Mouse (Mus musculus) G1E-ER4 (cell line): ENCODE results near the gene Dse. TPM values are rescaled to one million over a fixed set of nuclear protein-coding genes. Genes with fewer than 3 reads are reported as not detected.

Experiments
- GATA1 ChIP-seq: IDR thresholded peaks from one replicate; pipeline ENCODE4 v1.8.0; 2012; ENCODE audit warnings: low read length, inconsistent platforms
- polyA plus RNA-seq: library from polyadenylated mRNA; stranded (reverse); fragments of >175 nt; gene quantifications from 2 replicates; pipeline ENCODE4 v1.2.3, GENCODE M21; 2012

Dse gene
- not detected in 2 replicates for polyA plus RNA-seq

DNA sequence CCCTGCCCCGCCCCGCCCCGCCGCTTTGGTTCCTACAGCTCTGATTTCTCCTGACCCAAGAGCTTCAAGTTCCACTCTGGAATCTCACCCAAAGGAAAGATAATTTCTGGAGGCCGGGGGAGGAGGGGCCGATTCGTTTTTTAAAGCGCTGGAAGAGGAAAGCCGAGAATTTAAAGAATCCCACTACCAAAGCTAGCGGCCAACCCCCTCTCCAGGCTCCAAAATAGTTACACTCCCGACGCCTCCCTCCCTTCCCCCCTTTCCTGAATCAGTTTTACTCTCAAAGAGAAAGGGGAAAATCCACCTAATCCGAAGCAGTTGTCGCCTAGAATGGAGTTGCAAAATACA lies at the start of gene Dse:
TSS of gene Dse (minus strand) at position 213 of the 348 bp plus-strand sequence.
- no peak for TF ChIP-seq GATA1

DNA sequence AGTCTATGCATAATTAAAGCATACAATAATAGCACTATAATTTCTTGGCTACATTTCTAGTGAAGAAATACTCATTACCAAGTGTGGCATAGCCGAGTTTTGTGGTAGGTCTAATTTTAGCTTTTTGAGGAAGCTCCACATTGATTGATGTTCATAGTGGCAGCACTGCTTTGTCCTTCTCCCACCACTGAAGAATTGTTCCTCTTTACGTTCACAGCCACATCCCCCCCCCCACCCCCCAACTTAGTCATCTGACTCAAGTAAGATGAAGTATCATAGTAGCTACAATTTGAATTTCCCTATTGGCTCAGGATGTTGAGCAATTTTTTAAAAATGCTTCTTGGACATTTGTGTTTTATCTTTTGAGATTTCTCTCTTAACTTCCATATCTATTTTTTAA lies 42.1 kb upstream of the Dse start:
- TF ChIP-seq GATA1, result no peak

DNA sequence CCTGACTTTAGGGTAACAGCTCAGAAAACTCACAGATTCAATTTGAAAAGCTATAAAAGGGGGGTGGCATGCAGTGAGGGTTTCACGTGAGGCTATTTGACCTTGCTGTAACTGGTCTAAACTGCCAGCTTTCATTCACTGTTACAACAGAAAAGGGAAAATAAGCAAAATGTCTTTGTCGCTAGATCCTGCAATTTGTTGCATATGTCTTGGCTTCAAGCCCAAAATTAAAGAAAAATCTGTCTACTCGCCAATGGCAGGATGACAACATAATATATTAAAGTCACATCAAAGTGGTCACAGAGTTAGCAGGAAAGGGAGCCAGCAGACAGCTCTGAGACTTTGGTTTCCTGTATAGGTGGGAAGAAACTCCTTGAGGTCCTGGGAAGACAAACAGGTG lies 40.2 kb upstream of the Dse start:
- TF ChIP-seq GATA1, result no peak

DNA sequence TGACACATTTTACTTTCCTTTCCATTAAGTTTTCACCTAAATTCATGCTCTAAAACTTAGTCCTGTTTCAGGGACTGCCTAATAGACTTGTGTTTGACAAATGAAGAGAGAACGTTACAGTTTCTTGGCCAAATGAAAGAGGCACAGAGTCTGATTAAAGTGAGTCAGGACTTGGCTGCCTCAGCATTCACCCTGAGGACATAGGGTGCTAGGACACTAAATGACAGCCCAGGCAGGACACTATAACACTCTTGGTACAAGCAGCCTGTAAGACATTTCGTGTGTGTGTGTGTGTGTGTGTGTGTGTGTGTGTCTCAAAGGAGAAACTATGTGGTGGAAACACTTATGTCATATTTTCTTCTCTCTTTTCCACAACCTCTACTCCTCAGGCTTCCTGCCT lies 38.6 kb upstream of the Dse start:
- TF ChIP-seq GATA1, result no peak

DNA sequence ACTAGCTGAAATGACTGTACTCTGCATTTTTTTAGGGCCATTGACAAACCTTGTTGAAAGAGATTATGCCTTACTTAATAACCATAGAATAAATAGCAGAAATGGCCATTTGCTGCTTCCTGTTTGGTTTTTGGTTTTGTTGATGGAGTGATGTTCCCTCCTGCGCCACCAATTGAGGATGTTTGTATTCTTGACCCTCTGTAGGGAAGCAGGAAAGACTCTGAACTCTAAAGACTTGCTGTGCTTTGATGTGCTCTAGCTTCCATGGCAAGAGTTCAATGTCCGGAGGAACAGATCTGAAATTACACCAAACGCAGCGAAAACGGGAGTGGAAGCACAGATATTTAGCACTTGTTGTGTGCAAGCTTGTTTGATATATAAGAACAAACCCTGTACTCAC lies 37.2 kb upstream of the Dse start:
- no peak for TF ChIP-seq GATA1

DNA sequence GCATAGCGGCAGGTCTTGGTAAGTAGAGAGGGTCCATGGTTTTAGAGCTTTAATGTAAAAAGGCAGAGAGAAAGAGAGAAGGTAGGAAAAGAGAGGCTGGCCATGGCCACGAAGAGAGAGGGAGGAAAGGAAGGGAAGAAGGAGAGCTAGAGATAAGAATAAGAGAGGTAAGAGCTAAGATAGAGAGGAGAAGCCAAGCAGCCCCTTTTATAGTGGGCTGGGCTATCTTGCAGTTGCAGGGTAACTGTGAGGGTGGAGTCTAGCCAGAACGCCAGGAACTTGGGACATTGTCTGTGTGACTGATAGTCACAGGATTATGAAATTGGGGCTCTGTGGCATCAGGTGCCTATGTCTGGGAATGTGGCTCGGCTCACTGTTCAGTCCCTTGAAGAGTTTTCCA lies 31.0 kb upstream of the Dse start:
- TF ChIP-seq GATA1, result no peak

DNA sequence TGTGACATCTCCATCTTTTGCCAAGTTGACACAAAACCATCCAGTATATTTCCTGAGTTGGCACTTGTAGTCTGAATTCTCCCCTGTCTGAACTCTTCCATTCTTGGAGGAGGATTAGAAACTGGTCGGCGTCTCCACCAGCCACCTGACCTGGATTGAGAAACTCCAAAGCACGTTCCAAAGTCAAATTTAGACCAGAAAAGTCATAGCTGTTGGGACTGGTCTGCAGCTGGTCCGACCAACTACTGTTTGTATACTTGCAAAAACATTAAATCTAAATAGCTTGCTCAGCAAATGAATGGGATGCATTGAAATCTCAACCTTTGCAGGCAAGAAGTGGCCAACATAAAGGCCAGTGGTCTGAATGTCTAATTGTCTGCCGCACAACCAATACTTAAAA lies 29.1 kb upstream of the Dse start:
- no peak for TF ChIP-seq GATA1

DNA sequence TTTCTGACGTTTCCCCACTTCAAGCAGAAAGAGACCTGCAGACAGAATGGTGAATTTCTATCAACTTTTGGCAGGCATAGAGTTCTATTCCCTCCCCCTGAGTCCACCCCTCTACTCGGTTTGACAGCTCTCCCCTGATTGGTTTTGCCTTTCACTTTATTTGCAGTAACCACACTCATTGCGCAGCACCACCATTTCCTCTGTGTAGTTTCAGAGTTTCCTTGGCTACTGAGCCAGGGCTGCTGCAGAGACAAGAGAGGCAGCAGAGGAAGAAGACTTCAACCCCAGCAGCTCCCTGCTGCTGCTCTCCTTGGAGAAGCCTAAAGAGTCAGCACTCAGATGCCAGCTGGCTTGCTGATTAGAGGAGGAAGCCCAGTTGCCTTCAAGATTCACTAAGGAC lies 27.9 kb upstream of the Dse start:
- no peak for TF ChIP-seq GATA1

DNA sequence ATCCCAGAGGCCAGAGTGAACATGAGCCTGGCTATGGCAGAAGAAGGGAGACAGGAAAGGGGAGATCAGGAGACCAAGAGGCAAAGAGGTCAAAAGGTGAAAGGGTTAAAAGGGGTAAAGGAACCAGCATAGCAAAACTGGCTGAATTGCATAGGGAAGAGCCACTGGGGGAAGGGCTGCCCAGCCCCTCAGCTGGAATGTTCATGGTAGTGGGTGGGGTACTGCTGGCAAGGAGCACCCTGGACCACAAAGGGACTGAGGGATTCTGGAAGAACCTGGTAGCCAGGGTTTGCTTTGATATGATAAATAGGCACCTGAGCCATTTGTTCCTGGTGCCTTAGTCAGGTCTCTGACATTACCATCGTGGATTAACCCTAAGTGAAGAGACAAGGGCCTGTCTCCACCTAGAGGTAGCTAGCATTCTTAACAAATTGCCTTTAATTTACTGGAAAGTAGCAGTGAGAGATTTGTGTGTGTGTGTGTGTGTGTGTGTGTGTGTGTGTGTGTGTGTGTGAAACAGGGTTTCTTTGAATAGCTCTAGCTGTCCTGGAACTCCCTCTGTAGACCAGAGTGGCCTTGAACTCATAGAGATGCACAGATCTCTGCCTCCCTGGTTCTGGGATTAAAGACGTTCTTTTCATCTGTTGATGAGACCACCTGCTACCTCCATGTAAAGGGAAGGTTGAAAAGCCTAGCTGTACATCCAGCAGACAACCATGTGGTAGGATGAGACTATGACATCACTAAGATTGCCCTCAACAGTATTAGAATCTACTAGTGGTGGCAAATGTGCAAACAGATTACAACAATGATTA lies 26.6 kb upstream of the Dse start:
- TF ChIP-seq GATA1, result no peak

DNA sequence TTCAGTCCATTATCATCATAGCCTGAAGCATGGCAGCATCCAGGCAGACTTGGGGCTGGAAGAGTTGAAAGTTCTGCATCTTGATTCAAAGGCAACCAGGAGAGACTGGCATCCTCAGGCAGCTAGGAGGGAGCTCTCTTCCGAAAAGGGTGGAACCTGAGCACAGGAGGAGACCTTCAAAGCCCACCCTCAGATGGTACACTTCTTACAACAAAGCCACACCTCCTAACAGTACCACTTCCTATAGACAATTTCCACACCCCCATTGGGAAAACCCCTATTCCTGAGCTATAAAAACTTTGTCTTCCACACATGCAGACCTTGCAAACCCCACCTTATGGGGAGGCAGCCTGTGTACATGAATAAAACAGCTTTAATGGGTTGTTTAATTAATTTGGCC lies 25.9 kb upstream of the Dse start:
- no peak for TF ChIP-seq GATA1

DNA sequence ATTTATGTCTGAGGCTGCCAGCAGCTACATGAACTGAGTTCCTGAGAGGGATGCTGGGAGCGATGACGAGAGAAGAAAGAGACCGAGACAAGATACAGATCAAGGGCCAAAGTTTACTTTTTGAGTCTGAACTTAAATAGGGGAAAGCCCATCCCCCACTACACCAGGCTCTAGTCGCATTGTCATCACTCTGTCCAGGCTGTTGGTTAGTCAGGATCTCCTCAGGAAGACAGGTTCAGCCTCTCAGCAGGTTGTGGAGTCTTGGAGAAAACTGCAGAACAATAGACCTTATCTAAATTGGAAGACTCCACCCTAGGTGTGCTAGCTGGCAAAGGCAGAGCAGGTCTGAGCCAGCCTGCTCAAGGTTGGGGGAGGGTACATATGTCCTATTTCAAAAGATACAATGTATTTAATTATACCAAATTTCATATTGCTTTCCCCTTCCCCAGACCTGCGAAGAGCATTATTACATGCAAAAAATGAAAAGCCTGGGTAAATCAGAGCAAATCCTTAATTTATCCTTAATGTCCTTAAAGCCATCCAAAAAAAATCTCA lies 22.7 kb upstream of the Dse start:
- TF ChIP-seq GATA1, result no peak

DNA sequence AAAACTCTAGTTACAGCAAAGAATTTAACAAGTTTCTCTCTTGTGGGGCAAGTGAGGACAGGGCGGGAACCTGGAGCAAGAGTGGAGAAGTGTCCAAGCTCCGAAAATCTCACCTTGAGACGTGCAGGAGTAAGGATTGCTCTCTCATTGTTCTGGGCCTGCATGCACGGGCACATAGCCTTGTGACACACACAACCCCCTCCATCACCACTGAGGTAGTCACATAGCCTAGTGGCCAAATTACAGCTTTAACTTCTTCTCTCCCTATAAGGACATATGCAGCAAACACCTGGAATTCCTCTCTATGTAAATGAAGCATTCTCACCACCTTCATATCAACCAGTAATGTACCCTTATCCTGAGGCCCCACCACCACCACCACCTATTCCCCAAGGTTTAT lies 22.0 kb upstream of the Dse start:
- TF ChIP-seq GATA1, result no peak

DNA sequence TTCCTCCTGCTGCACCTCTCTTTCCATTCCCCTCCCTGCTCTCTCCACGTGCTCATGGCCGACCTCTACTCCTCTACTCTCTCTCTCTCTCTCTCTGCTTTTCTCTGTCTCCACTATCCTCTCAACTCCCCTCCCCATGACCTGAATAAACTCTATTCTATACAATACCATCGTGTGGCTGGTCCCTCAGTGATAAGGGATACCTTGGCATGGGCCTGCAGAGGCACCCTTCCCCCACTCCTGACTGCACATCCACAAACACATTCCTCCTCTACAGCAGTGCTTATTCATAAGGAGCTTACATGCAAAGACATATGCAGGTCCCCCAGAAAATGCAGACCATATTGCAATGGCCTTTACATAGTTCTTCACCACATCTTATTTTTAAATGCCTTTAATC lies 16.1 kb upstream of the Dse start:
- TF ChIP-seq GATA1, result no peak

DNA sequence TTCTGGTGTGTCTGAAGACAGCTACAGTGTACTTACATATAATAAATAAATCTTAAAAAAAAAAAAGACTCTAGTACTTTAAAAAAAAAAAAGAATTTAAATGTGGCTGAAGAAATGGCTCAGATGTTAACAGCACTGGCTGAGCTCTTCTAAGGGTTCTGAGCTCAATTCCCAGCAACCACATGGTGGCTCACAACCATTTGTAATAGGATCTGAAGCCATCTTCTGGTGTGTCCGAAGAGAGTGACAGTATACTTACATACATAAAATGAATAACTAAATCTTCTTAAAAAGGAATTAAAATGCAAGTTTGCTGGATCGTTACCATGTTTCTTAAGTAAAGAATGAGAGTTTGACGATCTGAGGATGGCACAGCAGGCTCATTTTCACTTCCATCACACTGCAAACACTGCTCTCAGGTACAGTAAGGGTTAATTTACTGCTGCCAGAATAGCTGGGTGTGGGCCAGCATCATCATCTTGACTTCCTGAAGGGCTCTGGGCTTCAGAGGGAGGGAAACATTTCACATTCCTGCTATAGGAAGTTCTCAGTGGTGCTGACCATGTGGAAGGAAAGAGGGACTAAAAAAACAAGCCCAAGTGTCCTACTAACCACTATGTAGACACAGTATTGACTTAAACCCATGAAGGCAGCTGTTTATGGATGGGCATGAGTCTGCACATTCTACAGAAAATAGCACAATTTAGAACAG lies 14.6 kb upstream of the Dse start:
- TF ChIP-seq GATA1, result no peak

DNA sequence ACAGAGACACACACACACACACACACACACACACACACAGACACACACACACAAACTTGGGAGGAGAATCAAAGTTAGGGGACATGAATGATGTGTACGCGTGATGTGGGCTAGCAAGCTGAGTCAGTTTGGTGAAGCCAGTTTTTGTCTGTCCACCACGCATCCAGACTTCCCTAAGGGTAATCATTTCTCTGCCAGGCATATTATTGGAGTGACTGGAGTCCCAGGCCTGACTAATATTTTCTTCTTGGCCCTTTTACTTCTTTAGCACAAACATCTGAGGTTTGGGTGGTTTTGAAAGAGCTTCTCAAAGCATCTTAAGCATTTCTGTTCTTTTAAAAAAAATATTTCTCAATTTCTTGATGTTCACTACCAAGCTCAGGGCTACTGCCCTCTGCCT lies 10.7 kb upstream of the Dse start:
- TF ChIP-seq GATA1, result no peak

DNA sequence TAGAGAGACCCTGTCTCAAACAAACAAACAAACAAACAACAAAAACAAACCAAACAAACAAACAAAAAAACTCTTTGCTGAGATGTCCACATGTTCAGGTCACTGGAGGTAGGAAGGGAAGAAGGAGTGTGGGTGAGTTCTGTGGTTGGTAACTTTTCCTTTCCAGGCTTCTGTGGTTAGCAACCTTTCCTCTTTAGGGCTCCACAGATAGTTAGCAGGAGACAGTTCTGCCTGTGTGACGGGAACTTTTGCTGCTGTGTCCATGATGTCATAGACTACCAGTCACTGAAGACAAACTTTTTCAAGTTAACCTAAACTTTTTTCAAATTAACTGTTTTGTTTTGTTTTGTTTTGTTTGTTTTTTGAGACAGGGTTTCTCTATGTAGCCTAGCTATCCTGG lies 8.2 kb upstream of the Dse start:
- TF ChIP-seq GATA1, result no peak

DNA sequence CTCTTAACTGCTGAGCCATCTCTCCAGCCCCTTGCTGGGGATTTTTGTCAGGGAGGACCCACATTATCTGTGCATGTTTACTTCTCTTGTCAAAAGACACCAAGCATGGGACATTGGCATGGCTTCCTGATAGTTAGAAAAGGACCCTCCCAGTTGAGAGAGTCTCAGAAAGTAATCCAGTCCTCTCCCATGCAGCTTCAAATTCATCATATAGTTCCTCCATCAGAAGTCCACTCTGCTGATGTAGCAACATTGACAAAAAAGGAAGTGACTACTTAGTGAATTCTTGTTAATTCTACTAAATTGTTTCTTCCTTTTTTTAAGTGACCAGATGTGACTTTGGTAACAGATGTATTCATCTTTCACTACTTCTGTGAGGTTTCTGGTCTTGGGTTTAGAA lies 2.4 kb upstream of the Dse start:
- TF ChIP-seq GATA1, result no peak
